Mouse (Mus musculus) bone marrow, adult 2 months (tissue): Measurements from ENCODE around the gene Adamts16. TPM values are rescaled to one million over a fixed set of nuclear protein-coding genes. Genes with fewer than 3 reads are reported as not detected.
"Not testable (repeated sequence)": the region's sequence is repeated elsewhere in the genome, so short reads cannot be mapped to it uniquely, and the experiment has no call there.

Experiments used
- H3K27ac ChIP-seq: fragments of 200-500 bp; 2 replicates; pipeline ENCODE4 v1.5.1; 2012; ENCODE audit warnings: low read depth, mild to moderate bottlenecking, control low read depth, inconsistent platforms, low read length; ENCODE audit not compliant: control insufficient read depth, poor library complexity, insufficient read depth
- H3K4me1 ChIP-seq: fragments of 200-500 bp; 2 replicates; pipeline ENCODE4 v1.6.1; 2011; ENCODE audit warnings: low read length; ENCODE audit not compliant: control insufficient read depth, insufficient read depth
- H3K4me3 ChIP-seq: fragments of 200-500 bp; replicated peaks from 2 replicates; pipeline ENCODE3; 2011; ENCODE audit warnings: mild to moderate bottlenecking, low read depth, low read length, control low read depth; ENCODE audit not compliant: control insufficient read depth
- CTCF ChIP-seq: fragments of 200-500 bp; IDR thresholded peaks from 2 replicates; pipeline ENCODE4 v1.5.1; 2011; ENCODE audit warnings: low read length, control low read depth; ENCODE audit not compliant: control insufficient read depth, insufficient read depth
- POLR2A ChIP-seq: fragments of 200-500 bp; IDR thresholded peaks from 2 replicates; pipeline ENCODE4 v1.6.1; 2011; ENCODE audit warnings: low read depth, mild to moderate bottlenecking, control low read depth, low read length, borderline replicate concordance; ENCODE audit not compliant: control insufficient read depth
- WGBS: fragments of 180-500 bp; shearing (Covaris S2); methylation state at CpG from one replicate; pipeline ENCODE4 v1.1.7; 2018; 5-methylcytosine and 5-hydroxymethylcytosine counted together
- polyA plus RNA-seq: library from polyadenylated mRNA; stranded (reverse); fragments of >200 nt; gene quantifications from 2 replicates; pipeline ENCODE4 v1.2.4, GENCODE M21; 2011; ENCODE audit warnings: low replicate concordance; ENCODE audit not compliant: missing spikeins, insufficient read depth, insufficient read length

Adamts16 gene
- polyA plus RNA-seq, 1 experiment = not detected

DNA sequence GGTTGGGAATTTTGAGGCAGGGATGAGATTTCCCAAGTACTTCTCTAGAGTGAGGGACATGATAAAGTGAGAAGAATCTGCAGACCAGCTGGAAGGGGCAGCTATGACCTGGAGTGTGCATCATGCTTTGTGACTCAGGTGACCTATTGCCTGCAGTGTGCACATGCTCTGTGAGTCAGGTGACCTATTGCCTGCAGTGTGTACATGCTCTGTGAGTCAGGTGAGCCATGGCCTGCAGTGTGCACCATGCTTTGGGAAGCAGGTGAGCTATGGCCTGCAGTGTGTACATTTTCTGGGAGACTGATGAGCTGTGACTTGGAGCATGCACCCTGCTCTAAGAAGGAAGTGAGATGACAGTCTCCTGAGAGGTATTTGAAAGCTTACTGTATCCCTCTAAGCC, 33.1 kb upstream of the Adamts16 start:
- H3K4me3 ChIP-seq = no peak overlapping the region
- no peaks in the 10 kb centered on the region for H3K4me1 ChIP-seq
- H3K27ac ChIP-seq = no peak overlapping the region
- TF ChIP-seq CTCF (no peak), POLR2A (no peak)

DNA sequence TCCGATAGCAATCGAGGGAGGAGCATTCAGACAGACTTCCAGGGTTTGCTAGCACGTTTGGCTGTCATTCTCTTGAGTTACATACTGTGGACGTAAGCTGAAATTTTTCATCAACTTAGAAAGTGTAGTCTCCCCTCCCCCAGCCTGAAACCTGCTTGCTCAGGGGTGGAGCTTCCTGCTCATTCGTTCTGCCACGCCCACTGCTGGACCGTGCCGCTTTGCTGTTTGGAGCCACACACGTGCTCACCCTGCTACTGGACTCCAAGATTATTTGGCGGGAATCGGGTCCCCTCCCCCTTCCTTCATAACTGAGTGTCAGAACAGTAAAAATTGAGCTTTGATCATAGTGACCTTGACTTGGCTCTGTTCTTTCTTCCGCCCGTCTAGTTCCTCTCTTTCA, 32.2 kb upstream of the Adamts16 start:
- not testable (repeated sequence) for H3K27ac ChIP-seq, H3K4me1 ChIP-seq, H3K4me3 ChIP-seq
- 61% methylated on average over 13 of the region's 13 CpGs for WGBS

DNA sequence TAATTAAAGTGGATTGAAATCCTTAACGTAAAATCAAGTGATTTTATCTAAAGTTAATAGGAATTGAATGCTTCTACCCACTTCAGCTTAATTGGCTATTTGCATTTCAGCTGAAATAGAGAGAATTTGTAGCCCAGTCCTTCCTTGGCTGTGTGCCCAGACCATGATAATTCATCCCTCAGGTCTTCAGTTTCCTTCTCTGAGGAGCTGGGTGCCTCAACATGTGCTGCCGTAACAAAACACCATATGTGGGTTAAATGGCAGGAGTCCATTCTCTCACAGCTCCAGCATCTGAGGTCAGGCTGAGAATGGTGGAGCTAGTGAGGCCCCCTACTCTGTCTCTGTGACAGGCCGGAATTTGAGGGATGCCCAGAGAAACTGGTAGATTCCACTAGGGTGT, 29.4 kb upstream of the Adamts16 start:
- WGBS = 81% methylated on average over 3 of the region's 3 CpGs
- H3K4me1 ChIP-seq = no peaks in the 10 kb centered on the region
- H3K27ac ChIP-seq = no peak overlapping the region
- TF ChIP-seq CTCF = no peak
- TF ChIP-seq POLR2A = no peak
- no peak overlapping the region for H3K4me3 ChIP-seq

DNA sequence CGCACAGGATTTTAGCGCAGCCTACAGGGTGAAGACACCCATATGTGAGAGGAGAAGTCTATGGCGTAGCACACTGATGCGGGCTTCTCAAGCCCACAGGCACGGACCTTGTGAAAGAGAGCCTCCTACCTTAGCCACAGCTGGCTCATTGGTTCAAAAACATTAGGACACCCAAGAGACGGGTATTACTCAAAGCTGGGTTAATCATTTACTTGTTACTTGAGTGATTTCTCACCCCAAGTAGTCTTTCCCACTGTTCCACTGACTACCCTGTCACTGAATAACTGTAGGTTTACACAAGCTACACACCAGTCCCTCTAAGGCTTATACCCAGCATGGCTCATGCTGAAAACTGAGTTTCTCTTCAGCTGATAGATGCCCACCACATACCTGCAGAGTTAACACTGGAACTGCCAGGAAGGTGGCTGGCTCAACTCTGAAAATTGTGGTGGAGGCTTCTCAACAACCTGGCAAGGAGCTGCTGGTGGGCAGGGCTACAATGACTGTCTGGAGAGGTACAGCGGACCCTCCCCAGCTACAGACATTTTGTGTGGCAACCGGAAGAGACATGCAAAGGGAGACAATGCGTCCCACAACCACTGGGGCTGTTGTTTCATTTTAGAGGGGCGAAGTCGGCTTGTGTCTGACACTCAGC, 25.5 kb upstream of the Adamts16 start:
- no peak overlapping the region for H3K27ac ChIP-seq
- WGBS = 82% methylated on average over 11 of the region's 11 CpGs
- H3K4me3 ChIP-seq = no peak overlapping the region
- TF ChIP-seq CTCF (no peak), POLR2A (no peak)
- no peaks in the 10 kb centered on the region for H3K4me1 ChIP-seq

DNA sequence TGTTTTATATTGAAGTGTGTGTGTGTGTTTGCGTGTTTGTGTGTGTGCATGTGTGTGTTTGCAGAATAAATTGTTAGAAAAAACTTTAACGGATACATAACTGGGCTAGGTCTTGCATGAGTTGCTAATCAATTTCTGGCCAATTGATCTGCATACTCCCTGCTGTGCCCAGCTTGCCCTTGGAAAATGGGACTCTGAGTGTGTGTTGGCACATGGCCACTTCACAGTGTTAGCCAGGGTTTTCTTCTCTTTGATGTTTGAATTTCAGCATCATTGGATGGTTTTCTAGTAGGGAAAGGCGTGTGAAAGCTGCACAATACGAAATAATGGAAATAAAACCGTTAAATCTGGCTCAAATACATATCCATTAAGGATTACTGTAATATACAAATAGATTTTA, 24.3 kb upstream of the Adamts16 start:
- TF ChIP-seq POLR2A (no peak), CTCF (no peak)
- Histone ChIP-seq H3K27ac (no peak overlapping the region), H3K4me1 (no peaks in the 10 kb centered on the region), H3K4me3 (no peak overlapping the region)
- 69% methylated on average over 5 of the region's 5 CpGs for WGBS

DNA sequence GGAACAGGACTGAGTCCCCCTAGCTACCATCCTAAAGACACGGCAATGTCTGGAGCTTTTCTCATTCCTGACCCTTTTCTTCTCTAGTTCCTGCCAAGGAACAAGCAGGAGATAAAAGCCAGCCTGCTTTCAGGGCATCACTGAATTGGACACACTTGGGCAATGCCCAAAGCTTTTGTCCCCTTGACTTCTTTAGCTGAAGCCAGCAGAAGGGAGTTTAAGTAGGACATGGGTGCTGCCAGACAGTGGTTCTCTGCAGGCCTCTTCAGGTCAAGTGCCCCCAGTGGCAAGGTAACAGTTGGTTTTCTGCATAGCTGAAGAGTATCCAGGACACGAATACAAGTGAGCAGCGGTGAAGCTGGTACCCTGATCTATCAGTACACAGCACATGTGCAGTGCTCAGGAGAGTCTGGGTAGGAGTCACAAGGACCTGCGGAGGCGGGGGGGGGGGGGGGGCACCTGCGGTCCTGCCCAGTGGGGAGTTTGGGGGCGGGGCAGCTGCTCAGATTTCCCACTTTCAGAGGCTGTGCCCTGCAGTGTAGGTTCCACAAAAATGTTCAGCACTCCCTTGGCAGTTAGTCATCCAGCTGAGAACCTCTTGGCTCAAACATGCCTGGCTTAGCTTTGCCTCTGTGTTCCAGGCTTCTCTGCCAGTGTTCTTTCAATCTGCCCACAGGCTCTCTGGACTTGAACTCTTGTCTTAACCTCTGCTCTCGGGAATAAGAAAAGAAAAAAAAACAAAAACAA, 20.7 kb upstream of the Adamts16 start:
- no peaks in the 10 kb centered on the region for H3K4me1 ChIP-seq
- TF ChIP-seq POLR2A = no peak
- no peak for TF ChIP-seq CTCF
- 54% methylated on average over 8 of the region's 8 CpGs for WGBS
- no peak overlapping the region for H3K27ac ChIP-seq
- H3K4me3 ChIP-seq = no peak overlapping the region

DNA sequence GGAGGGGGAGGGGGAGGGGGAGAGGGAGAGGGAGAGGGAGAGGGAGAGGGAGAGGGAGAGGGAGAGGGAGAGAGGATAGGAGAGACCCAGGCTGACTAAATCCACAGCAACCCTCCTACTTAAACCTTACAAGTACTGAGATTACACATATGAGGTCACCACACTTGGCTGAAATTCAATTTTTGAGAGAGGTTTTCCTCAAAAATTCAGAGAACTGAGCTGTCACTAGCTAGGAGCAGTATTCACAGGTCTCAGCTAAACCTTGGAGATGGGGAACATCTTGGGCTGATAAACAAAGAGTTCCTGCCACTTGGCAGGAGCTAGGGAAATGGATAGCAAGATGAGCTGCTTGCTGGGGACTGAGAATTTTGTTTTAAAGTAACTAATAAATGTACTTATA, 12.0 kb upstream of the Adamts16 start:
- no peak overlapping the region for H3K4me3 ChIP-seq
- H3K4me1 ChIP-seq = no peaks in the 10 kb centered on the region
- no peak for TF ChIP-seq POLR2A
- no peak for TF ChIP-seq CTCF
- no peak overlapping the region for H3K27ac ChIP-seq

DNA sequence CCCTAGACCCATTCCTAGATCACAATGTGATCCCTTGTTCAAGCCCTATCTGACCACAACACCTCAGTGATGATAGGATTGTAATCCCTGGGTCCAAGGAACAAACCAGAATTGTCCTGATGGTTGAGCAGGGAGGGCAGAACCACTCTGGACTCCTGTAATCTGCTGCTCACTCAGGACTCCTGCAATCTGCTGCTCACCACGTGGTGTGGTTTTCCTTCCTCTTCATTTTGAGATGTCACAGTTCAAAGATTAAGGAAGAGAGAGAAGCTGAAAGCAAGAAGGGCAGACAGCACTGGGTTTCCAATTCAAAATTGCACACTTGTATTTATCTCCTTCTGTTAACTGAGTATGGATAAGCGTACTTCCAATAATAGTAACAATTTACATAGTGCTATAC, 5.3 kb upstream of the Adamts16 start:
- H3K27ac ChIP-seq = no peak overlapping the region
- no peaks in the 10 kb centered on the region for H3K4me1 ChIP-seq
- WGBS = 37% methylated on average over 2 of the region's 2 CpGs
- no peak for TF ChIP-seq POLR2A
- TF ChIP-seq CTCF = no peak
- H3K4me3 ChIP-seq = no peak overlapping the region

DNA sequence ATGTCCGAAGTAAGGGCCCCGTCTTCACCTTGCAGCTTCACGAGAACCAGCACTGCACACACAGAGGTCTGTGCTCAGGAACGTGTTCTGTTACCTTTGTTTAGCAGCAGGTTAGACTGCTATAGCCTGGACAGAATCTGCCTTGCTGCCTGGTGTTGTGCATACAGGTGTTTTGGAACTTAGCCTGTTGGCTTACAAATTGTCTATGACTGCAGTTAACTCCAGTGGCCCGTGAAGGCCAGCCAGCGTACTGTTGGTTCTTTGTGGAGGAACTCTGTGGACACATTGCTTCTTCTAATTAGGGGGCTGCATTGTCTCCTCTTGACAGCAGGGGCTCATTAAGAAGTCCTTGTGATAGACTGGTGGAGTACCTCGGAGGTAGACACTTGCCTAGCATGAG, 3.9 kb upstream of the Adamts16 start:
- no peaks in the 10 kb centered on the region for H3K4me1 ChIP-seq
- H3K27ac ChIP-seq = no peak overlapping the region
- no peak overlapping the region for H3K4me3 ChIP-seq
- WGBS = 73% methylated on average over 7 of the region's 7 CpGs
- TF ChIP-seq CTCF (no peak), POLR2A (no peak)
